Mouse (Mus musculus): Measurements from ENCODE around the gene Slc2a13.

The Slc2a13 gene

DNA sequence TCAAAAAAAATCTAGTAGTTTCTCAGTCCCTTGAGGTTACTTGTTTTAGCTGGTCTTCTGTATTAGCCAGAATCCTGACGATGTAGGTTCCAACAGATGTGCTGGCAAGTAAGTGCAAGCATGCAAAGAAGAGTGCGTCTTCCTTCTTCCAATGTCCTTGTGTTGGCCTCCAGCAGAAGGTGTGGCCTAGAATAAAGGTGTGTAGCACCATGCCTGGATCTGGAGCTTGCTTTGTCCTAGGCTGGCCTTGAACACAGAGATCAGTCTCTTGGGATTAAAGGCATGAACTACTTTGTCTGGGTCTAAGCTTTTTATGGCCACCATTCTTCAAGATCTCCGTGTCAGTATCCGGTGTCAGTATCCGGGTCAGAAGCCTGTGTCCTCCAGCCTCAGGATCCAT, 293.5 kb downstream of the Slc2a13 start:
- no peak for DNase-seq (ENCODE audit: extremely low read depth, low read depth, low spot score)

- DNase-seq (ENCODE audit: extremely low read depth, low read depth, low spot score) = no peak
Measured at GRCm38 (mm10) chr15:91275961-91276360, 297.1 kb downstream of the Slc2a13 start.

GRCm38 (mm10) chr15:91268532-91268931, 304.5 kb downstream of the Slc2a13 start:
- no peak for DNase-seq (ENCODE audit: extremely low read depth, low read depth, low spot score)

- DNase-seq (ENCODE audit: extremely low read depth, low read depth, low spot score) = no peak
Measured at GRCm38 (mm10) chr15:91263926-91264325, 309.1 kb downstream of the Slc2a13 start.

DNA sequence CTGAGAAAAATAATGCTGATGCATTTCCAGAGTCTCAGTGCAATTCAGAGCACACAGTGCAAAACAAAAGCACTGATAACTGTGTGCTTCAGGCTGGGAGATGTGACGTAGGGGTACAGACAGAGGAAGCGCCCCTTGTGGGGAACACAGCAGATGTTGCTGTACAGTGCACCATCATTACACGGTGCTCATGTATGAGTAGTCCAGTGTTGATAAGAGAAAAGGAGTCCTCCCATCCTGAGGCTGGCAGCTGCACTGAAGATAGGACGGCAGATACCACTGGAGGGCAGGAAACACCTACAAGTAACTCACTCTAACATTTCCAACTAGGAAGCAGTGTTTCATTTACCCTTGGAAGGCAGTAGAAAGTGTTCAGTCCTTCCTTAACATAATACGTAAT, 312.5 kb downstream of the Slc2a13 start:
- no peak for DNase-seq (ENCODE audit: extremely low read depth, low read depth, low spot score)

DNA sequence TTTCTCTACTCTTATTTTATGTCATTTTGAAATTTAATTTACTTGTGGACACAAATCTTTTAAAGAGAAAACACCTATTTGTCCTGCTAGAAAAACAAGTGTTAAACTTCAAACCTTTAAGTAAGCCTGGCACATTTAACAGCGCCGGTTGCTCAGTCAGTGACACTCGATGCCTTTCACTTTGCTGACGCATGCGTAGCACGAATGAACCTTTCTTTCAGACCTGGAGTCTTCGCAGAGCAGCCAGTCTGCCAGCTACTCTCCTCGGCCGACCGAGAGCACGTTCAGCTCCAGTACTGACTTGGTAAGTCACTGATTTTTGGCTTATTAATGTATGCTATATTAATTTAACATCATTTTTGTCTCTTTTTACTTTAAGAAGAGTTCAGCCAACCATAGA, 315.9 kb downstream of the Slc2a13 start:
- DNase-seq (ENCODE audit: extremely low read depth, low read depth, low spot score) = no peak

- DNase-seq (ENCODE audit: extremely low read depth, low read depth, low spot score) = peak; percentile 33
Measured at GRCm38 (mm10) chr15:91255308-91255707, 317.8 kb downstream of the Slc2a13 start.

- no peak for DNase-seq (ENCODE audit: extremely low read depth, low read depth, low spot score)
Measured at GRCm38 (mm10) chr15:91252956-91253355, 320.1 kb downstream of the Slc2a13 start.

GRCm38 (mm10) chr15:91251544-91252408, 321.3 kb downstream of the Slc2a13 start:
- no peak for DNase-seq (ENCODE audit: extremely low read depth, low read depth, low spot score)

DNA sequence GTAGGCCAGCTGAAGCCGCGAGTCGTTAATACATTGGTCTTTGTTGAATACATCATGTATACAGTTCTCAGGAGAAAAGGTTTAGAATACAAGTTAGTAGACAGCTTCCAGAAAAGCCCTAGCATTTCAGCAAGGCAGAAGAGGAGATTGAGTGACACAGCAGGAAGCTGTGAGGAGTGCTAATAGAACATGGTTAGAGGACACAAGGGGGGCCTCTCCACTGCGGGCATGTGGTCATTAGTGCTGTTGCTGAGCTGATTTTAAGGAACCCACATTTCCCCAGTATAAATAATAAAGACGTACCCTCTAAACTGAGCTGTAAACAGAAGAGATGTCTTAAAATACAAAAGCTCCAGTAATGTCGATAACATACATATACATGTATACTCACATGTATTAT, 322.2 kb downstream of the Slc2a13 start:
- DNase-seq (ENCODE audit: extremely low read depth, low read depth, low spot score) = no peak

DNA sequence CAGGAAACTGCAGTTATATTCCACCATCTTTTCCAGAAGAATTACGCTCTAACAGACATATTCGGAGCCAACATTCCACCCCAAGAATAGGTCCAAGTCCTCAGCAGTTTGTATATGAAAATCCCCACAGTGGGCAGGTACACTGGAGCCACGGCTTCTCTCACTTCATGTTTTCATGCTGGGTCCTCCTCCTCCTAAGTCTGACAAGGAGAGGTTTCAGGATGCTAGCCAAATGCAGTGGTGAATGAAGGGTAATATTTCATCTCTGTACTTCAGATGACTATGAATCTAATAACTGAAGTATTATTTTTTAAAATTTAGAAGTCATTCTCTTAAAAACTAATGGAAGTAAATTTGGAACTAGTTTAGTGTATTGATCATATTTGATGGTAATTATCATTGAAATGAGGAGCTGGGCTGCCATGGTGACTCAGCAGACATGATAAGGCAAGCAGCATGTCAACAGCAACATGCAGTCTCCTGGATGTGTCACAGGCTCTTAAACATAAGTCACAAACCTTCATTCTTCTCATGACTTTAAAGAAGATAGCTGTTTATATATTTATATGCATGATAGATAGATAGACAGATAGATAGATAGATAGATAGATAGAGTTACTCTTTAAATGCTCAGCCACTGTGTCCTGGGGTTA, 332.3 kb downstream of the Slc2a13 start:
- DNase-seq (ENCODE audit: extremely low read depth, low read depth, low spot score) = no peak

DNA sequence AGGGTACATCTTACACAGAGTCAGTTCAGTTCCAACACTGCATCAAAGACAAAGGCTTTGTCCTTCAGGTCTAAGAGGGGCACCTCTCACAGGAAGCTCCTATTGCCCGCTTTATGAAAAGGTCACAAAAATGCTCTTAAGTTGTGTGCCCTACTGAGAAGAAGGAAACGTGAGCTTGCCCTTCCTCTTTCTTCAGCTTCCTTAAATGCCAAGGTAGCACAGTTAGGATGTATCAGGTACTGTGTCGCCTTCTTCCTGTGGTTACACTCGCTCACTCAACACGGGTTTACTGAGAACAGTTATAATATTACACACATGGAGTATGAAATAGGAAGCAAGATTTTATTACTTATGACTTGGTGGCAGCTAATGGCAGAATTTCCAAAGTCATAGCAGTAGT, 335.8 kb downstream of the Slc2a13 start:
- DNase-seq (ENCODE audit: extremely low read depth, low read depth, low spot score) = no peak
